Mouse (Mus musculus) embryonic facial prominence, embryonic 13.5 days (tissue): ENCODE measurements at regions not wholly inside any gene's neighbourhood (a gene's known extent, or its start where the extent isn't known, plus 50 kb on each side); places are given as distances from the start of the nearest gene placed in this dataset.

Source experiments
- ATAC-seq: fragments of 200-750 bp; cut with Nextera tagmentation; 2 replicates; pipeline ENCODE4 v1.8.0; 2017; ENCODE audit warnings: low read depth; ENCODE audit not compliant: insufficient number of reproducible peaks, insufficient read depth, low FRiP score, low TSS enrichment
- H3K27ac ChIP-seq: fragments of 300-500 bp; sonication (generic); 2 replicates; pipeline ENCODE4 v1.5.1; 2015; ENCODE audit warnings: moderate library complexity, mild to moderate bottlenecking, inconsistent platforms
- H3K27me3 ChIP-seq: fragments of 300-500 bp; sonication (generic); 2 replicates; pipeline ENCODE4 v1.6.1; 2015; ENCODE audit warnings: mild to moderate bottlenecking, inconsistent platforms
- H3K36me3 ChIP-seq: fragments of 300-500 bp; sonication (generic); 2 replicates; pipeline ENCODE4 v1.6.1; 2015; ENCODE audit warnings: mild to moderate bottlenecking, inconsistent platforms
- H3K4me1 ChIP-seq: fragments of 300-500 bp; sonication (generic); 2 replicates; pipeline ENCODE4 v1.6.1; 2015; ENCODE audit warnings: inconsistent platforms
- H3K4me2 ChIP-seq: fragments of 300-500 bp; sonication (generic); 2 replicates; pipeline ENCODE4 v1.6.1; 2015; ENCODE audit warnings: moderate library complexity, mild to moderate bottlenecking, inconsistent platforms
- H3K4me3 ChIP-seq: fragments of 300-500 bp; sonication (generic); 2 replicates; pipeline ENCODE4 v1.5.1; 2015; ENCODE audit warnings: mild to moderate bottlenecking, inconsistent platforms
- H3K9ac ChIP-seq: fragments of 300-500 bp; sonication (generic); 2 replicates; pipeline ENCODE4 v1.6.1; 2015; ENCODE audit warnings: mild to moderate bottlenecking, inconsistent platforms
- H3K9me3 ChIP-seq: fragments of 300-500 bp; sonication (generic); 2 replicates; pipeline ENCODE4 v1.6.1; 2016; ENCODE audit warnings: inconsistent platforms
- WGBS: fragments of 180-500 bp; shearing (Covaris S2); methylation state at CpG from one replicate; pipeline ENCODE4 v1.1.7; 2015; ENCODE audit warnings: mixed read lengths; 5-methylcytosine and 5-hydroxymethylcytosine counted together

- 86% methylated on average over 4 of the region's 4 CpGs for WGBS
- no peaks in the 10 kb centered on the region for H3K4me1 ChIP-seq
Measured at GRCm38 (mm10) chr15:24556806-24557205, 856.8 kb downstream of the Basp1 start.

GRCm38 (mm10) chr15:24550108-24550507 is 863.5 kb downstream of the Basp1 start:
- H3K4me3 ChIP-seq = no peak overlapping the region
- no peak overlapping the region for H3K27ac ChIP-seq
- H3K9ac ChIP-seq = no peak overlapping the region
- no peak overlapping the region for H3K4me2 ChIP-seq
- H3K4me1 ChIP-seq = no peaks in the 10 kb centered on the region
- no peaks in the 10 kb centered on the region for H3K9me3 ChIP-seq
- WGBS = 95% methylated on average over 3 of the region's 3 CpGs
- no peaks in the 10 kb centered on the region for H3K36me3 ChIP-seq
- H3K27me3 ChIP-seq = no peaks in the 10 kb centered on the region
- ATAC-seq = no peak

More at GRCm38 (mm10) chr15:24556806-24557205, 856.8 kb downstream of the Basp1 start:
- H3K27ac ChIP-seq = no peak overlapping the region
- H3K9ac ChIP-seq = no peak overlapping the region
- H3K9me3 ChIP-seq = no peaks in the 10 kb centered on the region
- no peaks in the 10 kb centered on the region for H3K27me3 ChIP-seq
- no peak for ATAC-seq
- H3K36me3 ChIP-seq = no peaks in the 10 kb centered on the region
- H3K4me3 ChIP-seq = no peak overlapping the region
- no peak overlapping the region for H3K4me2 ChIP-seq

- ATAC-seq = no peak
- Histone ChIP-seq H3K4me2 (no peak overlapping the region), H3K4me1 (no peaks in the 10 kb centered on the region), H3K9me3 (no peaks in the 10 kb centered on the region), H3K27ac (no peak overlapping the region), H3K4me3 (no peak overlapping the region), H3K36me3 (no peaks in the 10 kb centered on the region), H3K27me3 (no peaks in the 10 kb centered on the region), H3K9ac (no peak overlapping the region)
- 87% methylated on average over 3 of the region's 3 CpGs for WGBS
Measured at GRCm38 (mm10) chr15:24530065-24530464, 883.5 kb downstream of the Basp1 start.

- no peak for ATAC-seq
- H3K36me3 ChIP-seq = no peaks in the 10 kb centered on the region
- H3K9ac ChIP-seq = no peak overlapping the region
- H3K9me3 ChIP-seq = no peaks in the 10 kb centered on the region
- H3K4me1 ChIP-seq = no peaks in the 10 kb centered on the region
- H3K4me3 ChIP-seq = no peak overlapping the region
- WGBS = 74% methylated on average over 5 of the region's 5 CpGs
- H3K27ac ChIP-seq = no peak overlapping the region
- no peak overlapping the region for H3K4me2 ChIP-seq
- no peaks in the 10 kb centered on the region for H3K27me3 ChIP-seq
Measured at GRCm38 (mm10) chr15:24527379-24527778, 886.2 kb downstream of the Basp1 start.

- Histone ChIP-seq H3K27me3 (no peaks in the 10 kb centered on the region), H3K4me2 (no peak overlapping the region), H3K27ac (no peak overlapping the region), H3K4me1 (no peaks in the 10 kb centered on the region), H3K9me3 (no peaks in the 10 kb centered on the region), H3K9ac (no peak overlapping the region), H3K4me3 (no peak overlapping the region), H3K36me3 (no peaks in the 10 kb centered on the region)
- WGBS = 83% methylated on average over 9 of the region's 9 CpGs
- no peak for ATAC-seq
Measured at GRCm38 (mm10) chr15:24513926-24514325, 899.6 kb downstream of the Basp1 start.

- WGBS = 72% methylated on average over 9 of the region's 9 CpGs
- Histone ChIP-seq H3K9me3 (no peaks in the 10 kb centered on the region), H3K4me1 (no peaks in the 10 kb centered on the region), H3K36me3 (no peaks in the 10 kb centered on the region), H3K27ac (no peak overlapping the region), H3K4me2 (no peak overlapping the region), H3K4me3 (no peak overlapping the region), H3K9ac (no peak overlapping the region), H3K27me3 (no peaks in the 10 kb centered on the region)
- ATAC-seq = no peak
Measured at GRCm38 (mm10) chr15:24501907-24502559, 911.5 kb downstream of the Basp1 start.

GRCm38 (mm10) chr15:24486235-24486634 is 927.3 kb downstream of the Basp1 start:
- H3K4me2 ChIP-seq = no peak overlapping the region
- no peak for ATAC-seq
- H3K4me3 ChIP-seq = no peak overlapping the region
- H3K9ac ChIP-seq = no peak overlapping the region
- 0 out of 2 replicates have a peak, but pooled peaks cover 3% of the 10 kb centered on the region for H3K4me1 ChIP-seq
- WGBS = 77% methylated on average over 2 of the region's 2 CpGs
- H3K36me3 ChIP-seq = no peaks in the 10 kb centered on the region
- H3K9me3 ChIP-seq = no peaks in the 10 kb centered on the region
- no peaks in the 10 kb centered on the region for H3K27me3 ChIP-seq
- no peak overlapping the region for H3K27ac ChIP-seq

GRCm38 (mm10) chr15:24468239-24468638 is 945.3 kb downstream of the Basp1 start:
- ATAC-seq = no peak
- 77% methylated on average over 1 of the region's 1 CpGs for WGBS
- Histone ChIP-seq H3K9me3 (no peaks in the 10 kb centered on the region), H3K27me3 (no peaks in the 10 kb centered on the region), H3K4me1 (no peaks in the 10 kb centered on the region), H3K36me3 (no peaks in the 10 kb centered on the region), H3K9ac (no peak overlapping the region), H3K4me2 (no peak overlapping the region), H3K27ac (no peak overlapping the region), H3K4me3 (no peak overlapping the region)

GRCm38 (mm10) chr15:24457726-24458125 is 955.8 kb downstream of the Basp1 start:
- 75% methylated on average over 1 of the region's 1 CpGs for WGBS
- Histone ChIP-seq H3K4me3 (no peak overlapping the region), H3K36me3 (no peaks in the 10 kb centered on the region), H3K27me3 (no peaks in the 10 kb centered on the region), H3K4me2 (no peak overlapping the region), H3K9ac (no peak overlapping the region), H3K27ac (no peak overlapping the region), H3K9me3 (no peaks in the 10 kb centered on the region), H3K4me1 (no peaks in the 10 kb centered on the region)
- no peak for ATAC-seq

- ATAC-seq = no peak
- 78% methylated on average over 1 of the region's 1 CpGs for WGBS
- no peak overlapping the region for H3K4me3 ChIP-seq
- H3K4me1 ChIP-seq = no peaks in the 10 kb centered on the region
- H3K4me2 ChIP-seq = no peak overlapping the region
- H3K9me3 ChIP-seq = no peaks in the 10 kb centered on the region
- no peaks in the 10 kb centered on the region for H3K36me3 ChIP-seq
- H3K27ac ChIP-seq = no peak overlapping the region
- no peak overlapping the region for H3K9ac ChIP-seq
- no peaks in the 10 kb centered on the region for H3K27me3 ChIP-seq
Measured at GRCm38 (mm10) chr15:24433083-24433482, 980.5 kb downstream of the Basp1 start.

- Histone ChIP-seq H3K9ac (no peak overlapping the region), H3K4me2 (no peak overlapping the region), H3K9me3 (no peaks in the 10 kb centered on the region), H3K4me3 (no peak overlapping the region), H3K27ac (no peak overlapping the region), H3K4me1 (no peaks in the 10 kb centered on the region), H3K27me3 (no peaks in the 10 kb centered on the region), H3K36me3 (no peaks in the 10 kb centered on the region)
- 78% methylated on average over 5 of the region's 5 CpGs for WGBS
- ATAC-seq = no peak
Measured at GRCm38 (mm10) chr15:24429154-24429553, 984.4 kb downstream of the Basp1 start.

- Histone ChIP-seq H3K4me3 (no peak overlapping the region), H3K9ac (no peak overlapping the region), H3K4me1 (no peaks in the 10 kb centered on the region), H3K27me3 (no peaks in the 10 kb centered on the region), H3K27ac (no peak overlapping the region), H3K9me3 (no peaks in the 10 kb centered on the region), H3K36me3 (no peaks in the 10 kb centered on the region), H3K4me2 (no peak overlapping the region)
- ATAC-seq = no peak
- WGBS = 57% methylated on average over 2 of the region's 2 CpGs
Measured at GRCm38 (mm10) chr15:24422333-24422942, 991.1 kb downstream of the Basp1 start.
